Mouse (Mus musculus): ENCODE measurements around the gene Cnih4. TPM values are rescaled to one million over a fixed set of nuclear protein-coding genes. Genes with fewer than 3 reads are reported as not detected.

Gene Cnih4
- total RNA-seq, 4 experiments from 2014 or later, result 46.6 to 52.1 (median 48.9) TPM

DNA sequence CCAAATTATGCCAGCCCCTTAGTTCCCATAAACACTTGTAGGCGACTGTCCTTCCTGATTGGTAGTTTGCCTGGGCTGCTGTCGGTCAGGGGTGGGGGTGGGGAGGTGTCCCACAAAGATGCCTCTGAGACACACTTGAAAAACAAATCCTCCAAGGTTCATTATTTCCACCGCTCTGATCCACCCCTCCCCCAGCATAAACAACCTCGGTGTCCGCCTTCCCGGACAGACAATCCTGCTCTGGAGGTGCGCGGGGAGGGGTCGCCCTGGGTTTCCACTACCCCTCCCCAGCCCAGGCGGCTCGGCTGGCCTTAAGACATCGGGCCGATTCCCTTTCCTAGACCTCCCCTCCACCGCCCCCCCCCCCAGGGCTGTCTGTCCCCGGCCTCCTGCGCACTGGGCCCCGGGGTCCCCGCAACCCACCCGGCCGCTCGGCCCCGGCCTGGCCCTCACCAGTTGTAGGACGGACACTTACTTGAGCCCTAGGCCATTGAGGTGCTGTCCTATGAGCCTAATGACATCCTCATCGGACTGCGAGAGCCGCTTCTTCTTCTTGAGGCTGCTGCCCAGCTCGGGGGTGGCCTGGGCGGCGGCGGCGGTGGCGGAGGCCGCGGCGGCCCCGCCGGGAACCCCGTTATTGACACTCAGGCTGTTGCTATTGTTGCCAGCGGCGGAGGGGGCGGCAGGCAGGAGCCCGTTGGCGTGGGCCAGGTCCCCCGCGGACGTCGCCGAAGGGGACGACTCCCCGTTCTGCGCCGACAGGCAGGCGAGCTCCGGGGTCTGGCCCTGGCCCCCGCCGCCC lies 66.3 kb downstream of the Cnih4 start:
- peak; percentile 44 for DNase-seq (ENCODE audit: low spot score)

DNA sequence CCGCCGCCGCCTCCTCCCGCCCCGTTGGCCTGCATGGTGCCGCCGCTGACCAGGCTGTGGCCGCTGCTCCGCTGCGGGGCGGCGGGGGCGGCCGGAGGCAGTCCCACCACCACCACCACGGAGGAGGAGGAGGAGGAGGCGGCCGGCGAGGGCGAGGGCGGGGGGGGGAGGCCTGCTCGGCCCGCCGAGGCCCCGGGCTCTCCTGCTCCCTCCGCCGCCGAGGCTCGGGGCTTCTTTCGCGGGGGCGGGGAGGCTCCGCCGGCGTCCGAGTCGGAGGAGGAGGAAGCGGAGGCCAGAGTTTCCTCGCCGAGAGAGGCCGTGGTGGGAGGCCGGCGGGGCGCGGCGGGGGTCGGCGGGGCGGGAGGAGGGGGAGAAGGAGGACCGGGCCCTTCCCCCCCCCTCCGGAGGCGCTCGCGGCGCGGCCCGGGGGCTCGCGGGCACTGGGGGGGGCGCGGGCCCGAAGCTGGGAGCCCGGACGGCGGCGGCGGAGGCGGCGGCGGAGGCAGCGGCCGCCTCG lies 67.0 kb downstream of the Cnih4 start:
- DNase-seq (ENCODE audit: low spot score), result no peak

DNA sequence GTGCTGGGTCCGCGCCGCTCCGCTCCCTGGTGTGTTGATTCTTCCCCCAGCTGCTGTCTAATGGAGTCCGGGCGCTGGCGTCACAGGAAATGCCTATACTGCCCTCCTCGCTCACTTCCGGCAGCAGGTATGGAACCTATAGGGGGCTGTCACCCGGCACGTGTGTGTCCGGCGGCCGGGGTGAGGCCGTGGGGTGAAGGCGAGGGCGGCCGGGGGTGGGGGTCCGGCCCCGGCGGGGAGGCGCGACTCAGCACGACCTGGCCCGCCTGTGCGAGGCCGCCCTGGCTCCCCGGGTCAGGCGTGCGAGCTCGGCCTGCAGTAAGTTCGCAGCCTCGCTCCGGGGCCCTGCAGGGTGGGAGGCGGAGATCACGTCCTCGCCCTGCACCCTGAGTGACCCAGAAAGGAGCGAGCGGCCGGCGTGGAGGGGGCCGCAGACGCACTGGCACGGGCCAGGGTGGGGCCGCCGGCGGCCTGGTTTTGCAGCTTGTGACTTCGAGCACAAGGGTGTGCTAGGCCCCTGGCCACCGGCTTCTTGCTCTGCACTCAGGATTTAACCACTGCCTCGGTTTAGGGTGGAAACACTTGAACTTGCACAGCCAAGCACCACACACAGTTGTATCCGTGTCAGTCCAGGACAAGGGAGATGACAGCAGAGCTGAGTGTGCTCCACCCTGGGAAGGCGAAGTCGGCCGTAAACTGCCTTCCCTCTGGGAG lies 67.6 kb downstream of the Cnih4 start, which contains the start of gene Wdr26:
Gene Wdr26 (minus strand): TSS at position 82 of the 714 bp plus-strand sequence.
- DNase-seq (ENCODE audit: low spot score), result peak; percentile 83

DNA sequence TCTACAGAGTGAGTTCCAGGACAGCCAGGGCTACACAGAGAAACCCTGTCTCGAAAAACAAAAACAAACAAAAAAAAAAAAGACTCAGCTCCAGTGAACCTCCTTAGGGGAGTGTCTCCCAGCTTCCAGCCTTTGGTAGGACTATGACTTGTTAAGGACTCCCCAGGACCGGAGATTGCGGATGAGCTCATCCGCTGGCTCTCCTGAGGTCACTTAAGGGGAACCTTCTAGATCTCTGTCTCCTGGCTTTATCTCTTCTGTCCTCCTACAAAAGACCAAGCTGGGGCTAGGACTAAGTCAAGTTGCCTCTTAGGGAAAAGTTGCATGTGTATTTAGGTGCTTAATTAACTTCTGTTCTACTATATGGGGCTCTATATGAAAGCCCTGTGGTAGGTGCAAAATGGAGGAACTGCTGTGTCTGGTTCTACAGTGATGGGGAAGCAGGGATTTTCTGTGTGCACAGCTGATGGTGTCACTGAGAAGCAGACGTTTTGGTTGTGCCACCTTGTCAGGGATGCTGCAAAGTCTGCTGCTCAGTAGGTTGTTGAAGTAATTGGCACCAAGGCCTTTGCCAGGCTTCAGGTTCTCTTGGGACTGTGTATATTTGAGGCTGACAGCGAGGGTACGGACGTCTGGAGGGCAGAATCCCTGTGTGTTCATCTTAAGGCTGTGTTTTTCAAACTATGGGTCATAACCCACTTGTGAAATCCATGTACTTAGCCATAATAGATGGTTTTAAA lies 70.0 kb downstream of the Cnih4 start:
- no peak for DNase-seq (ENCODE audit: low spot score)

DNA sequence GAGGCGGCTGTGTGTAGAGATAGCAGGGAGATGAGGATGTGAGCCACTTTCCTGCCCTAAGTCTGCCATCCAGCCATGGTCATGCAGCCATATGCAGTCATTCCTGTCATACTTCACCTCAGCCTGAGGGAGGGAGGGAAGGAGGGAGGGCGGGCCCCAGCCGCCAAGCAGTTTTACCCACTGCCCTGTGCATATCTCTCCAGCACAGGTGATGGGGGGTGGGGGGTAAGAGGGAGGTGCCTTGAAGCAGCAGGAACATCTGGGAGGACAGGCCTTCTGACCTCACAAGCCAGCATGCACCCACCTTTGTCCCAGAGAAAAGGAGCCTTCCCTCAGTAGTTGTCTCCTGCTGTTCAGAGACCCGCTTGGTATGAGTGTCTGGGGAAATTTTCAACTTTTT lies 71.8 kb downstream of the Cnih4 start:
- DNase-seq (ENCODE audit: low spot score), result no peak

Other genes starting within 250 kb of the Cnih4 start
- 10 to 100 TPM; 11.6 to 13.5 (median 13.3) TPM for gene Pycr2, start 240.4 kb upstream of the Cnih4 start, total RNA-seq (2022)
- gene Lefty1, start 209.7 kb upstream of the Cnih4 start, total RNA-seq (2022), result 1 to 10 TPM in 1 of 4 experiments, under 1 TPM in 3; 0.43 to 1.2 (median 0.65) TPM
- 10 to 100 TPM; 12.3 to 15.1 (median 13.9) TPM for gene Tmem63a, start 202.3 kb upstream of the Cnih4 start, total RNA-seq (2022)
- gene Ephx1, start 123.8 kb upstream of the Cnih4 start, total RNA-seq (2022), result 10 to 100 TPM; 35.3 to 51.3 (median 47.1) TPM
- gene 9130409I23Rik, start 93.5 kb upstream of the Cnih4 start, total RNA-seq (2022), result under 1 TPM in 1 of 4 experiments, not detected in 3; 0.14 TPM
- 1 to 10 TPM; 6.9 to 8.0 (median 7.2) TPM for gene Nvl, start 489 bp upstream of the Cnih4 start, total RNA-seq (2022)
- gene Wdr26, start 67.3 kb downstream of the Cnih4 start, total RNA-seq (2022), result 10 to 100 TPM; 87.5 to 93.5 (median 89.2) TPM
- gene Cnih3, start 207.9 kb downstream of the Cnih4 start, total RNA-seq (2022), result not detected